Mouse (Mus musculus) CH12.LX (cell line): ENCODE data around the gene Eras. TPM values are rescaled to one million over a fixed set of nuclear protein-coding genes. Genes with fewer than 3 reads are reported as not detected.
"Not testable (repeated sequence)": the region's sequence is repeated elsewhere in the genome, so short reads cannot be mapped to it uniquely, and the experiment has no call there.

Experiments
- DNase-seq: peaks from one replicate; pipeline ENCODE4 v3.0.0-alpha.2; 2013; ENCODE audit errors: extremely low read depth
- H3K27ac ChIP-seq: 2 replicates; pipeline ENCODE4 v1.5.1; 2012; ENCODE audit warnings: low read depth, mild to moderate bottlenecking, control low read depth, moderate library complexity; ENCODE audit not compliant: insufficient read depth
- H3K27me3 ChIP-seq: replicated peaks from 2 replicates; pipeline ENCODE3; 2012; ENCODE audit warnings: inconsistent platforms
- H3K36me3 ChIP-seq, 2 experiments: replicated peaks in 1 of 2; 2 replicates each; pipeline versions ENCODE3 to v1.6.1; 2012; ENCODE audit warnings: inconsistent platforms in 1 of 2, low read length in 1 of 2, mild to moderate bottlenecking in 1 of 2, mixed read lengths in 1 of 2, moderate library complexity in 1 of 2; ENCODE audit not compliant: control insufficient read depth in 1 of 2, insufficient read depth in 1 of 2
- H3K4me1 ChIP-seq, 2 experiments: 2 replicates each; pipeline ENCODE4 v1.6.1; 2012; ENCODE audit warnings: inconsistent platforms in 1 of 2, moderate library complexity in 1 of 2; ENCODE audit not compliant: insufficient read depth in 2 of 2, control insufficient read depth in 1 of 2
- H3K4me2 ChIP-seq: 2 replicates; pipeline ENCODE4 v1.6.1; 2012; ENCODE audit warnings: low read depth, mild to moderate bottlenecking, control low read depth; ENCODE audit not compliant: poor library complexity, insufficient read depth, severe bottlenecking
- H3K4me3 ChIP-seq, 3 experiments: fragments of 150-350 bp in 1 of 3; sonication (generic) in 1 of 3; replicated peaks in 1 of 3; 2 replicates each; pipeline versions ENCODE3 to v1.5.1; 2011 to 2012; ENCODE audit warnings: low read depth in 2 of 3, low read length in 2 of 3, mild to moderate bottlenecking in 2 of 3, moderate library complexity in 2 of 3, control low read depth in 1 of 3, improper control_type of control experiment in 1 of 3, inconsistent platforms in 1 of 3, mixed read lengths in 1 of 3; ENCODE audit not compliant: poor library complexity in 1 of 3
- H3K79me2 ChIP-seq: replicated peaks from 2 replicates; pipeline ENCODE4 v1.6.1; 2012; ENCODE audit warnings: mild to moderate bottlenecking, moderate library complexity; ENCODE audit not compliant: control insufficient read depth, poor library complexity, insufficient read depth, severe bottlenecking; ENCODE audit errors: extremely low read depth
- H3K9ac ChIP-seq: 2 replicates; pipeline ENCODE4 v1.6.1; 2012; ENCODE audit warnings: low read depth, mild to moderate bottlenecking, control low read depth, moderate library complexity; ENCODE audit not compliant: insufficient read depth
- H3K9me3 ChIP-seq: replicated peaks from 2 replicates; pipeline ENCODE3; 2012; ENCODE audit warnings: low read length, inconsistent platforms, mixed read lengths
- BHLHE40 ChIP-seq: IDR thresholded peaks from 2 replicates; pipeline ENCODE4 v1.6.1; 2011; ENCODE audit warnings: mild to moderate bottlenecking, low read depth, low read length, improper control_type of control experiment
- CTCF ChIP-seq, 2 experiments: IDR thresholded peaks in 1 of 2; conservative IDR thresholded peaks in 1 of 2; 2 replicates each; pipeline ENCODE4 v1.5.1; 2011 to 2012; ENCODE audit warnings: low read depth in 2 of 2, low read length in 2 of 2, improper control_type of control experiment in 1 of 2, inconsistent platforms in 1 of 2, mild to moderate bottlenecking in 1 of 2, moderate library complexity in 1 of 2
- E2F4 ChIP-seq: IDR thresholded peaks from 2 replicates; pipeline ENCODE4 v1.6.1; 2011; ENCODE audit warnings: low read depth, low read length, improper control_type of control experiment; ENCODE audit not compliant: insufficient replicate concordance
- EP300 ChIP-seq: IDR thresholded peaks from 2 replicates; pipeline ENCODE4 v1.6.1; 2011; ENCODE audit warnings: low read length, improper control_type of control experiment
- HCFC1 ChIP-seq: IDR thresholded peaks from 2 replicates; pipeline ENCODE4 v1.6.1; 2012; ENCODE audit warnings: low read depth, mild to moderate bottlenecking, inconsistent platforms, low read length, improper control_type of control experiment
- IRF4 ChIP-seq: IDR thresholded peaks from 2 replicates; pipeline ENCODE4 v1.6.1; 2014; ENCODE audit warnings: low read depth, mild to moderate bottlenecking, inconsistent platforms, low read length, improper control_type of control experiment
- POLR2A ChIP-seq: IDR thresholded peaks from 2 replicates; pipeline ENCODE4 v1.6.1; 2011; ENCODE audit warnings: low read depth, mild to moderate bottlenecking, improper control_type of control experiment, low read length
- dilution Hi-C: fragments of 300-500 bp; cut with MboI; formaldehyde crosslinking; loops from 2 replicates; pipeline ENCODE4 v1.14.3; 2020; ENCODE audit warnings: low sequenced_read_pairs; ENCODE audit not compliant: extremely low pct_unique_long_range_greater_than_20kb, extremely low pct_ligation_motif_present
- in situ Hi-C: fragments of 300-500 bp; cut with MboI; formaldehyde crosslinking; loops from 3 replicates; pipeline ENCODE4 v1.14.3; 2019; ENCODE audit warnings: low sequenced_read_pairs, low pct_ligation_motif_present, low pct_unique_long_range_greater_than_20kb, mixed read lengths
- polyA plus RNA-seq: library from polyadenylated mRNA; unstranded; fragments of >175 nt; gene quantifications from 2 replicates; pipeline ENCODE4 v1.2.1, GENCODE M21; 2012; ENCODE audit warnings: low read depth; ENCODE audit not compliant: insufficient read length
- total RNA-seq, 2 experiments: library from RNA; depleted of rRNA; stranded (reverse); fragments of 300-350 nt in 1 of 2; fragments of >200 nt in 1 of 2; gene quantifications; 2 replicates each; pipeline ENCODE4 v1.2.3; 2012 to 2014

Gene Eras
- total and polyA plus RNA-seq, 3 experiments = not detected

- H3K27ac ChIP-seq = no peak overlapping the region
- H3K36me3 ChIP-seq = peaks cover 10 to 19% of the 10 kb centered on the region in 2 experiments
- no peak for DNase-seq
- no peaks in the 10 kb centered on the region for H3K79me2 ChIP-seq
- no peak overlapping the region for H3K9ac ChIP-seq
- no peak overlapping the region for H3K4me3 ChIP-seq
- no peaks in the 10 kb centered on the region for H3K9me3 ChIP-seq
- H3K4me2 ChIP-seq = no peak overlapping the region
- H3K4me1 ChIP-seq = no peaks in the 10 kb centered on the region
- TF ChIP-seq CTCF (conservative IDR thresholded peaks at IDR 0.05 in 1 of 2, IDR thresholded peaks at IDR 0.05 in 1 of 2; ENCODE audit: low read depth in 2 of 2, low read length in 2 of 2) = peak in 1 of 2 experiments; percentile 9; a peak in 1 of 4 replicates
- TF ChIP-seq IRF4 = no peak
- no peak for TF ChIP-seq EP300
- TF ChIP-seq POLR2A = no peak
- dilution Hi-C loops = no loop called here
- H3K27me3 ChIP-seq = no peaks in the 10 kb centered on the region
- in situ Hi-C loops = loop anchor here (5.0 to 25.0 kb wide), 2 partner anchors 107 to 202 kb away; partner anchors contain the start of gene Glod5
These were observed 17.9 kb downstream of the Eras start for GRCm38 (mm10) chrX:7910473-7910872.

DNA sequence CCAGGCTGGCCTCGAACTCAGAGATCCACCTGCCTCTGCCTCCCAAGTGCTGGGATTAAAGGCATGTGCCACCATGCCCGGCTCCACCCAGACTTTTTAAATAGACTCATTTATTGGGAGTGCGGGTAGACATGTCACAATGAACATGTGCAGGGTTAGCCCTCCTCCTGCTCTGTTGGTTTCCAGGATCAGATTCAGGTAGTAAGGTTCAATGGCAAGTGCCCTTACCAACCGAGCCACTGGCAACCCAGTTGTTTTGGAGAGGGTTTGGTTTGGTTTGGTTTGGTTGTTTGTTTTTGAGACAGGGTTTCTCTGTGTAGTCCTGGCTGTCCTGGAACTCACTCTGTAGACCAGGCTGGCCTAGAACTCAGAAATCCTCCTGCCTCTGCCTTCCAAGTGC lies 19.2 kb downstream of the Eras start, which contains the start of gene Gm10490:
Gene Gm10490 (plus strand): TSS at position 301 of the 400 bp plus-strand sequence.
- DNase-seq, H3K4me2 ChIP-seq, H3K4me1 ChIP-seq, H3K27ac ChIP-seq, H3K9ac ChIP-seq, H3K9me3 ChIP-seq, H3K4me3 ChIP-seq, H3K79me2 ChIP-seq, H3K27me3 ChIP-seq, dilution Hi-C loops: not testable (repeated sequence)
- in situ Hi-C loops = loop anchor here (25.0 kb wide), 1 partner anchor 203 kb away; no protein-coding TSS in a partner anchor
- peaks cover 10 to 23% of the 10 kb centered on the region in 2 experiments for H3K36me3 ChIP-seq

- no peaks in the 10 kb centered on the region for H3K9me3 ChIP-seq
- no peaks in the 10 kb centered on the region for H3K79me2 ChIP-seq
- H3K9ac ChIP-seq = no peak within 1 kb of the TSS
- dilution Hi-C loops = no loop called here
- H3K27ac ChIP-seq = no peak within 1 kb of the TSS
- H3K4me1 ChIP-seq = no peaks in the 10 kb centered on the region
- in situ Hi-C loops = loop anchor here (25.0 kb wide), 1 partner anchor 205 kb away; no protein-coding TSS in a partner anchor
- no peaks in the 10 kb centered on the region for H3K27me3 ChIP-seq
- TF ChIP-seq BHLHE40 (no peak), E2F4 (no peak), HCFC1 (no peak)
- no peak within 1 kb of the TSS for H3K4me2 ChIP-seq
- peaks cover 14 to 31% of the 10 kb centered on the region in 2 experiments for H3K36me3 ChIP-seq
- no peak within 1 kb of the TSS for H3K4me3 ChIP-seq
- DNase-seq = no peak
These were observed 20.7 kb downstream of the Eras start, which contains the start of gene Gm10491 for GRCm38 (mm10) chrX:7907735-7908134. Gene Gm10491, minus strand, starts transcription at chrX:7907835.
